Mouse (Mus musculus) splenic B cell, adult 2 months (primary cell): ENCODE measurements at regions not wholly inside any gene's neighbourhood (a gene's known extent, or its start where the extent isn't known, plus 50 kb on each side); places are given as distances from the start of the nearest gene placed in this dataset.

Source experiments
- DNase-seq: peaks from one replicate; pipeline ENCODE4 v3.0.0-alpha.2; 2011; ENCODE audit warnings: low read depth, low spot score
- H3K27me3 ChIP-seq: 2 replicates; pipeline ENCODE4 v1.6.1; 2012; ENCODE audit warnings: mild to moderate bottlenecking, low read length, moderate library complexity, mixed read lengths; ENCODE audit not compliant: control insufficient read depth, poor library complexity, insufficient read depth, severe bottlenecking
- H3K36me3 ChIP-seq: 2 replicates; pipeline ENCODE4 v1.6.1; 2012; ENCODE audit warnings: mild to moderate bottlenecking, low read length, moderate library complexity, mixed read lengths; ENCODE audit not compliant: control insufficient read depth, poor library complexity, insufficient read depth, severe bottlenecking

- H3K36me3 ChIP-seq = no peaks in the 10 kb centered on the region
- peak; percentile 8 for DNase-seq
- H3K27me3 ChIP-seq = no peaks in the 10 kb centered on the region
Measured at GRCm38 (mm10) chr9:103813791-103814190, 52.2 kb upstream of the Tmem108 start.

- Histone ChIP-seq H3K27me3 (no peaks in the 10 kb centered on the region), H3K36me3 (no peaks in the 10 kb centered on the region)
- DNase-seq = no peak
Measured at GRCm38 (mm10) chr9:103818998-103819397, 57.4 kb upstream of the Tmem108 start.

- no peak for DNase-seq
Measured at GRCm38 (mm10) chr9:103821632-103822031, 60.0 kb upstream of the Tmem108 start.

GRCm38 (mm10) chr9:103823491-103823890, 61.9 kb upstream of the Tmem108 start:
- DNase-seq = no peak
- Histone ChIP-seq H3K36me3 (no peaks in the 10 kb centered on the region), H3K27me3 (no peaks in the 10 kb centered on the region)

More at GRCm38 (mm10) chr9:103821632-103822031, 60.0 kb upstream of the Tmem108 start:
- no peaks in the 10 kb centered on the region for H3K36me3 ChIP-seq
- no peaks in the 10 kb centered on the region for H3K27me3 ChIP-seq

- no peak for DNase-seq
Measured at GRCm38 (mm10) chr9:103841199-103841598, 79.6 kb upstream of the Tmem108 start.

GRCm38 (mm10) chr9:103843836-103844235, 82.2 kb upstream of the Tmem108 start:
- H3K36me3 ChIP-seq = no peaks in the 10 kb centered on the region
- no peak for DNase-seq

More at GRCm38 (mm10) chr9:103841199-103841598, 79.6 kb upstream of the Tmem108 start:
- H3K36me3 ChIP-seq = no peaks in the 10 kb centered on the region
- H3K27me3 ChIP-seq = no peaks in the 10 kb centered on the region

GRCm38 (mm10) chr9:103845916-103846457, 84.3 kb upstream of the Tmem108 start:
- no peak for DNase-seq
- no peaks in the 10 kb centered on the region for H3K27me3 ChIP-seq
- H3K36me3 ChIP-seq = no peaks in the 10 kb centered on the region

More at GRCm38 (mm10) chr9:103843836-103844235, 82.2 kb upstream of the Tmem108 start:
- no peaks in the 10 kb centered on the region for H3K27me3 ChIP-seq

GRCm38 (mm10) chr9:103847931-103848330, 86.3 kb upstream of the Tmem108 start:
- Histone ChIP-seq H3K27me3 (no peaks in the 10 kb centered on the region), H3K36me3 (no peaks in the 10 kb centered on the region)
- DNase-seq = no peak

- H3K36me3 ChIP-seq = no peaks in the 10 kb centered on the region
- H3K27me3 ChIP-seq = no peaks in the 10 kb centered on the region
- DNase-seq = no peak
Measured at GRCm38 (mm10) chr9:103849079-103849478, 87.4 kb upstream of the Tmem108 start.

- Histone ChIP-seq H3K27me3 (no peaks in the 10 kb centered on the region), H3K36me3 (no peaks in the 10 kb centered on the region)
- no peak for DNase-seq
Measured at GRCm38 (mm10) chr9:103852691-103853090, 91.1 kb upstream of the Tmem108 start.

- DNase-seq = no peak
- no peaks in the 10 kb centered on the region for H3K36me3 ChIP-seq
- H3K27me3 ChIP-seq = no peaks in the 10 kb centered on the region
Measured at GRCm38 (mm10) chr9:103860658-103861377, 99.2 kb upstream of the Tmem108 start.

- DNase-seq = no peak
- H3K36me3 ChIP-seq = no peaks in the 10 kb centered on the region
- no peaks in the 10 kb centered on the region for H3K27me3 ChIP-seq
Measured at GRCm38 (mm10) chr9:103862493-103862892, 100.9 kb upstream of the Tmem108 start.

- no peaks in the 10 kb centered on the region for H3K27me3 ChIP-seq
- H3K36me3 ChIP-seq = no peaks in the 10 kb centered on the region
- no peak for DNase-seq
Measured at GRCm38 (mm10) chr9:103867433-103868209, 106.0 kb upstream of the Tmem108 start.

GRCm38 (mm10) chr9:103869276-103869675, 107.6 kb upstream of the Tmem108 start:
- Histone ChIP-seq H3K36me3 (no peaks in the 10 kb centered on the region), H3K27me3 (no peaks in the 10 kb centered on the region)
- no peak for DNase-seq

- no peaks in the 10 kb centered on the region for H3K36me3 ChIP-seq
- DNase-seq = no peak
- H3K27me3 ChIP-seq = no peaks in the 10 kb centered on the region
Measured at GRCm38 (mm10) chr9:103872119-103872518, 110.5 kb upstream of the Tmem108 start.
